Mouse (Mus musculus): ENCODE data around the gene 6430571L13Rik.

GRCm38 (mm10) chr9:107400060-107400511 lies 59.7 kb downstream of the 6430571L13Rik start:
- TF ChIP-seq CTCF (IDR thresholded peaks at IDR 0.05 in 2 of 3, conservative IDR thresholded peaks at IDR 0.05 in 1 of 3; ENCODE audit: control insufficient read depth in 1 of 3, insufficient read depth in 1 of 3, low read depth in 2 of 3, low read length in 3 of 3, poor library complexity in 1 of 3, severe bottlenecking in 1 of 3) (no peak), ZNF384 (IDR thresholded peaks at IDR 0.05; ENCODE audit: low read depth, low read length) (no peak), MXI1 (IDR thresholded peaks at IDR 0.05; ENCODE audit: low read depth, low read length) (no peak), RAD21 (IDR thresholded peaks at IDR 0.05; ENCODE audit: low read depth, low read length) (no peak), TBP (IDR thresholded peaks at IDR 0.05; ENCODE audit: low read depth, low read length) (no peak), HCFC1 (IDR thresholded peaks at IDR 0.05; ENCODE audit: low read depth, low read length) (no peak), EP300 (IDR thresholded peaks at IDR 0.05; ENCODE audit: low read depth in 1 of 2, low read length in 2 of 2) (no peak)
